Mouse (Mus musculus): ENCODE measurements around the gene Dffa. TPM values are rescaled to one million over a fixed set of nuclear protein-coding genes. Genes with fewer than 3 reads are reported as not detected.
"Not testable (repeated sequence)": the region's sequence is repeated elsewhere in the genome, so short reads cannot be mapped to it uniquely, and the experiment has no call there.

Gene Dffa
- total RNA-seq, 2 experiments from 2014 or later = 43.4 to 47.4 TPM

DNA sequence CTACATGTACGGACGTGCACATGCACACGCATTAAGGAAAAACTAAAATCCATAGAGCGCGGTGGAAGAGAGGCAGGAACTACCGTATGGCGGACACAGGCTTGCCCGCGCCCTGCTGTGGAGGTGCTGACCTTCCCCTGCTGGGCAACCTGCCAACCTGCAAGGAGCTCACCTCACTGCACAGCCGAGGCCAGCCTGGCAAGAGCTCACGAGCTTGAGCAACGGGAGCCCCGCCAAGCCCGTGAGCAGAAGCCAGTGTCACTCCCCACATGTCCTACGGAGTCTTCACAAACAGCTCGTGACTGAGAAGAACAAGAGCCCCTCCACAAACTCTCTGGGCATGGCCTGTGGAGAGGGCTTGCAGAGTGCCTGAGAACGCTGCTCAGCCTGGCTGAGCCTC lies 22.4 kb upstream of the Dffa start:
- DNase-seq = peak; percentile 40
- intact Hi-C loops (cut with DNase I; ENCODE audit: low total_unique reads) = no loop called here

- no peak for DNase-seq
- intact Hi-C loops (cut with DNase I; ENCODE audit: low total_unique reads) = no loop called here
Observed at GRCm38 (mm10) chr4:149085381-149085780, 18.6 kb upstream of the Dffa start.

DNA sequence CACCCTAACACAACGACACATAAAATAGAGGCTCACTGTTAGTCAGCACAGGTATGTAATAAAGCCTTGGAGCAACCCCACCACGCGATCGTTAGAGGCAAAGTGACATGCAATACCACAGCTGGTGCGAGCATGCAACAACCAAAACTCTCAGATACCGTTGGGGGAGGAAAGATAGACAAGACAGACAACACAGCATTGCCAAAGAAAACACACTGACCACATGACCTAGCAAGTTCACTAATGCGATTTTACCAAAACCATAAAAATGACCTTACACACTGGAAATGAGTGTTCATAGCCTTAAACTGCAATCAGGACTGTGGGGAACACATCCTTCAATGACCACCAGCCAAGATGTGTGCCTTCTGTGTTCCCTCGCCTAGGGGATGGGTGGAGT lies 12.6 kb upstream of the Dffa start:
- intact Hi-C loops (cut with DNase I; ENCODE audit: low total_unique reads) = no loop called here
- no peak for DNase-seq

GRCm38 (mm10) chr4:149097956-149098355 lies 6.0 kb upstream of the Dffa start:
- no peak for DNase-seq
- intact Hi-C loops (cut with DNase I; ENCODE audit: low total_unique reads) = no loop called here

GRCm38 (mm10) chr4:149098571-149098970 lies 5.4 kb upstream of the Dffa start:
- DNase-seq = no peak
- intact Hi-C loops (cut with DNase I; ENCODE audit: low total_unique reads) = no loop called here

DNA sequence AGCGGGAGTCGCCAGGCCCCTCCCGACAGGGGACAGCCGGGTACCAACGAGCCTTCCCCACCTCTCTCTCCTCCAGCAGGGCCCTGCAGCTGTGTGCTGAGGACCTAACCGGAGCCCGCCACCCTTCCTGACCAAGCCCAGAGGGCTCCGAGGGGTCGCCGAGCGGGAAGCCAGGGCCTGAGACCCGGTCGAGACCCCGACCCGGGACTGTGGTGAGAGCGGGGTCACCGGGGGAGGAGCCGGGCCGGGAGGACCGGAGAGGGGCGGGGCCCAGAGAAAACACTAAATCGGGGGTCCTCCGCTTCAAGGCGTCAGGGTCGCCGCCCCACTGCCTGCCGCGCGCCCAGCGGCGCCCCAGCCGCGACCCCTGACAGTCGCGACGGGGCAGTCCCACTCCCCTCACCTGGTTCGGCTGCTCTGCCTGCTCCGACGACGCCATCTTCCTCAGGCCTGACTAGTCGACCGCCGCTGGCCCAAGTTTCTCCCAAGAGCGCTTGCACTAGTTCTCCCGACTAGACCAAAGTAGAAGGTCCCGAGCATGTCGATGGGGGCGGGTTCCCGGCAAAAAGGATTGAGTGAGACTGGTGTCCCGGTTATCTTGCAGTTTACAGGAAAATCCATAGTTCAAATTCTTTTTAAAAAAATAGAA lies 4.5 kb upstream of the Dffa start, which contains the start of gene Pex14:
Gene Pex14, minus strand, starts transcription at position 508 of the 649 bp plus-strand sequence.
- intact Hi-C loops (cut with DNase I; ENCODE audit: low total_unique reads) = no loop called here
- DNase-seq = peak; percentile 92

GRCm38 (mm10) chr4:149100449-149100848 lies 3.5 kb upstream of the Dffa start:
- DNase-seq; intact Hi-C loops (cut with DNase I; ENCODE audit: low total_unique reads): not testable (repeated sequence)

DNA sequence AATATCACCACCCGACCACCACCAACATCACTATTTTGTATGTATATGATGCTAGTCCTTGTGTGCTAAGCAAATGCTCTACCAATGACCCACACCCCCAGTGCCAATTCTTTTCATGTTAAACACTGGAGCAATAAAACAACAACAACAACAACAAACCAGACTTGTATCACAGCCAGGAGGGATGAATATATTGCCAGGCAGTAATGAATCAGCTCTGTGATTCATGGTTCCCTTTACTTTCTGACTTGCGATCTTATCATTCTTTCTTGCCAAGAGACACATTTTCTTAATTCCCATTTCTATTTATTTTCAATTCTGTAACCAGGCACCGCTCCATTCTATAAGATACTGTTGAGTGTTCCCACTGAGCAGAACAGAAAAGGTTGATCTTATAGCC lies 2.5 kb upstream of the Dffa start:
- DNase-seq = no peak
- intact Hi-C loops (cut with DNase I; ENCODE audit: low total_unique reads) = no loop called here

DNA sequence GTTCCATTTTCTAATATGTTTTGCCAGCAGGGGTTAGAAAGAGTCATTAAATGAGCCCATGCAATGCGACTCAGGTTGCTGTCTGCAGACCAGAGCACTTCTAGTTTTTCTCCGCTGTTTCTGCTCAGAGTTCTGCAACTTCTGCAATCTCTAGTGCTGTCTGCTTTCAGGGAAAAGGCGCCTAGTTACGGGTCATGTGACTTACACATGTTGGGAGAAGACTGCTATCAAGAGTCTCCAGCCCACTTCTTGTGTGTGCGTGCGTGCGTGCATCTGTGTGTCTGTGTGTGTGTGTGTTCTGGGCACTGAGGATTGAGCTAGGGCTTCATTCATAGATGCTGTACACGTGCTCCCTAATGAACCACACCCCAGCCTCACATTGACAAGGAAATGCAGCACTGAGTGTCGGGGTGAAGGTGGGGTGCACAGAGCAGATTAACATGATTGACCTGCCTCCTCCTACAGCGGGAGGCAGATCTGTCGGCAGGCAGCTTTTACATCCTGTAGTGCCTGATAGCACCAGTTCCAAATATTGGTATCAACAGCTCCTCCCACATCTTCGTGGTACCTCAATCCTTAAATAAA lies 16.1 kb downstream of the Dffa start:
- DNase-seq; intact Hi-C loops (cut with DNase I; ENCODE audit: low total_unique reads): not testable (repeated sequence)

DNA sequence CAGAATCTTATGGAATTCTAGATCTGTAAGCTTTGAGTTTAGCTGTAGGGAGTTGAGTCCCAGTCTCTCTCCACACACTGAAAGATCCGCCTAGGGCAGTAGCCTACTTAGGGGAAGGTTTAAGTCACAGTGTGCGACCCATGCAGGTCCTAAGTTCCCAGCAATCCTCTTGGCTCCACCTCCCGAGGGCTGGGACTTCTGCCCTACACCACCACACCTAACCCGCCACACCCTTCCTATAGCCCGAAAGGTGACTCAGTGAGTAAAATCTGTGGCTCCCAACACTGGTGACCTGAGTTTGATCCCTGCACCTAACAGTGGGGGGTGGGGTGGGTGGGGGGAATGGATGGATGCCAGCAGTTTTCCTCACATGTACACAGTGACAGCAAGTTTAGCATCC lies 19.5 kb downstream of the Dffa start:
- DNase-seq = no peak
- intact Hi-C loops (cut with DNase I; ENCODE audit: low total_unique reads) = no loop called here

- intact Hi-C loops (cut with DNase I; ENCODE audit: low total_unique reads) = no loop called here
- no peak for DNase-seq
Observed at GRCm38 (mm10) chr4:149125341-149126114, 21.6 kb downstream of the Dffa start.

GRCm38 (mm10) chr4:149126115-149126509 lies 22.2 kb downstream of the Dffa start:
- DNase-seq = no peak
- intact Hi-C loops (cut with DNase I; ENCODE audit: low total_unique reads) = no loop called here

DNA sequence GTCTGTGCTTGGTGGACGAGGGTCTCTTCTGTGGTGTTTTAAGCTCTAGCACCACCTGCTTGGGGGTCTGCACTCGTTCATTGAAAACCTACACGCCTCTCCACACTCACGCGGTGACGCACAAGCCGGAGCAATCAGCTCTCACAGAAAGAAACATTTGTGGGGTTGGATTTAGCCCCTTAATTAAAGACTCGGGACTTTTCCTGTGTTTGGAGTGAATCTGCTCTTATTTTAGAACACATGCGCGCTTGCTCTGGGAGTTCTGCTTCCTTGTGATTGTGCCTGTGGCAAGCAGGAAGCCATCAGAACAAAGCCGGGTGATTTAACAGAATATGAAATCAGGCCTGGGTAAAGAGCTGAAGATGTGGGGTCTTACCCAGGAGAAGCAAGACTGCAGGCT lies 22.7 kb downstream of the Dffa start, which contains the start of gene Cort:
Gene Cort, minus strand, starts transcription at position 101 of the 400 bp plus-strand sequence.
- DNase-seq = no peak
- intact Hi-C loops (cut with DNase I; ENCODE audit: low total_unique reads) = no loop called here

DNA sequence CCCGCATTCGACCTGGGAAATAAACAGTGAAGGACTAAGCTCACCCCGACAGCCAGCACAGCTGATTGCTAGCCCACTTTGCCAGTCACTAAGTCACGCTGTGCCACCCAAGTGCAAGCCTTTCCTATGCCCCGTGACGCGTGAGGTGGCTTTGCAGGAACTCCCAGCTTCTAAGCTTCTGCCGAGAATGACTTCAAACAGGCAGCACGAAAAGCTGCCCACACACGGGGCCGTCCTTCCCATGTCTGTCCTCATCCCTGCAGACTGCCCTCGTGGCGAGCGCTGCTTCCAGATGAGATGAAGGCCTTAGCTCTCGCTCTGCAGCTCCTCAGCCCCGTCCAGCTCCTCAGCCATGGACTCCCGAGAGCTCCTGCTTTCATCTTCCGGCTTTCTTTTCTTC lies 24.5 kb downstream of the Dffa start:
- intact Hi-C loops (cut with DNase I; ENCODE audit: low total_unique reads) = no loop called here
- DNase-seq = no peak

DNA sequence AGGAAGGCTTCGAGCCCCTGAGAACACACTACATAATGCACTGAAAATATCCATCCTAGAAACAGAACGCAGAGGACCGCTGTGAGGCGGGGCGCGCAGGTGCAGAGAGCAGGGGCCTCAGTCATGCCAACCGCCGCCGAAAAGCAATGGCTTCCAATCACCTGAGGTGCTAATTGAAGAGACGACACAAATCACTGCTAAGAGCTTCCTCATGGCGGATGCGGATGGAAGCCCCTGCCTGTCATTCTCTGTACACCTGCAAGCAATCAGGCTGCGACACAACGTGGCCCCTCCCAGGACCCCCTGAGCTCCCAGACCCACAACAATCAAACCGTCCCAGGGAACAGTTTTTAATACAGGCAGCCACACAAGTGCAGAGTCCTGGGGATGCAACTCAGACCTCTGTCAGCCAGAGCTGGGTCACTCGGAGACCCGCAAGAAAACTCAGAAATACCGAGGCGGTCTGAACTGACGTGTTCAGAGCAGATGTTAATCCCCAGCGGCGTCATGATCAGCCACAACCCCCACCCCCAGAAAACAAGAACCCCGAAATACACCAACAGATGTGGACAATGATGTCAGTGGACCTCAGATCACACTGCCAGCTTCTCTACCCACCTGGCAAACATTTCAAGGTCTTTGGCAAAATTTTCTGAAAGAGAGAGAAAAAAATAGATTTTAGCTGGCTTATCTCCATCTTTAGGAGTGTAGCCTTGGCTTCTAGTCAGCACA lies 27.2 kb downstream of the Dffa start:
- no peak for DNase-seq
- intact Hi-C loops (cut with DNase I; ENCODE audit: low total_unique reads) = no loop called here

DNA sequence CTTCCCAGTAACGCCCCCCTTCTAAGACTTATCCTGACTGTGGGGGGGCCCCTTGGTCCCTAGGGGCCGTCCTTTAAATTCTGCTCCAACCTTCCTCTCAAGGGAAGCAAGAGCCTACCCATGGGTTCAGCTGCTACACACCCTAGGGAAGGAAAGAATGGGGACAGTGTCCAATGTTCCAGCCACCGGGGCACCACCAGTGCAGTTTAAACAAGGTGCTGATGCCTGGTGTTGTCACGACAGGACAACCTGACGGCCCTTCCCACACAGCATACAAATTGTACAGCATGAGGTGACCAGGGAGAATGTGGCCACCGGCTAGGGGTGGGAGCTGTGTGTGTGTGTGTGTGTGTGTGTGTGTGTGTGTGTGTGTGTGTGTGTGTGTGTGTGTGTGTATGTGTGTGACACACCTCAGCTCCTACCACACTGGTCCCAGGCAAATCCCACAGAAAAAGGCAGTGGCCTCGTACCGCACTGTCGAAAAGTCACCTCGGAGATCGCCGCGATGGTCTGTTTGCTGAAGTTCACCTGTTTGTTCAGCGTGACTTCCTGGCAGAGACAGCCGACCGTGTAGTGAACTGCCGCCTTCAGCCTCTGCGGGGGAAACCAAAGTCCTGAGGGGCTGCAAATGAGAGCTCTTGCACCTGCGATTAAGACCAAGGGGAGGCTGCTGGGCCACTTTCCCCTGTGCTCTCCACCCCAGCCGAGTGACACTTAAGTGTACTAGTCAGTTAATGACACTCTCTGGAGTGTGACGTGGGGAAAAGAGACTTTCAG lies 28.0 kb downstream of the Dffa start:
- intact Hi-C loops (cut with DNase I; ENCODE audit: low total_unique reads) = no loop called here
- DNase-seq = no peak

- intact Hi-C loops (cut with DNase I; ENCODE audit: low total_unique reads) = no loop called here
- no peak for DNase-seq
Observed at GRCm38 (mm10) chr4:149133395-149133794, 29.4 kb downstream of the Dffa start.

GRCm38 (mm10) chr4:149136116-149136850 lies 32.3 kb downstream of the Dffa start:
- intact Hi-C loops (cut with DNase I; ENCODE audit: low total_unique reads) = no loop called here
- DNase-seq = no peak
